ENCODE assay signal across 23 mouse cellular contexts in the genomic region with DNA sequence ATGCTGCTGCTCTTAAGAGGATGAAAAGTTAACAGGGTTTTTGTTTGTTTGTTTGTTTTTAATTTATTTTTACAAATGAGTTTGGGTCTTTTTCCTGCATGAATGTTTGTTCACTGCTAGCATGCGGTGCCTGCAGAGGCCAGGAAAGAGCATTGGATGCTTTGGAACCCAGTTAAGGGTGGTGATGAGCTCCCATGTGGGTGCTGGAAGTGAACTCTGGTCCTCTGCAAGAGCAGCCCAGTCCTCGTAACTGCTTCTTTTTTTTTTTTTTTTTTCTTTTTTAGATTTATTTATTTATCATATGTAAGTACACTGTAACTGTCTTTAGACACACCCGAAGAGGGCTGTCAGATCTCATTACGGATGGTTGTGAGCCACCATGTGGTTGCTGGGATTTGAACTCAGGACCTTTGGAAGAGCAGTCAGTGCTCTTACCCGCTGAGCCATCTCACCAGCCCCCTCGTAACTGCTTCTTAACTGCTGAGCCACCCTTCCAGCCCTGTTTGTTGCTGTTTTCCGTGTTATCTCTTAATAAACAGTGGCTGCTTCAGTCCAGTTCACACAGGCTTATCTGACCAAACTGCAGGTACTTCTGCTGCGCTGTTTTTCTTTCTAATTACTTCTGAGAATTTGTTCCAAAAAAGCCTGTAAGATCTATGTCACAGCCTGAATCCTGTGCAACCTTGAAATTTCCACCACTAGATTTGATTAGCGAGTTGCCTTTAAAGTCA. TPM values are rescaled to one million over a fixed set of nuclear protein-coding genes. Genes with fewer than 3 reads are reported as not detected.
DNase-seq lines count a peak whose midpoint lies in the region; ATAC-seq lines count a peak whose summit lies in the region.
"Had no signal": no experiment of that assay in that cellular context is flagged by ENCODE, and none has a peak within 500 bp of the region (broad histone marks: within the 10 kb centered on the region; RNA-seq: fewer than 3 reads in every experiment).

No protein-coding gene starts in this region.

- WGBS in heart, embryonic 12.5 days = 82% methylated on average over 9 of the region's 9 CpGs
- WGBS in liver, embryonic 11.5 days = 58% methylated on average over 9 of the region's 9 CpGs

- 0 out of 2 replicates have a peak, but pooled peaks have one; percentile 44 for ATAC-seq in heart, embryonic 12.5 days (ENCODE audit: insufficient number of reproducible peaks, low FRiP score)
- peak; percentile 91 for ATAC-seq in liver, embryonic 11.5 days (replicated peaks; ENCODE audit: low FRiP score)
- peak; percentile 82 for ATAC-seq in megakaryocyte progenitor cell, adult 5-6 weeks (replicated peaks; ENCODE audit: poor library complexity)
- no peak for ATAC-seq in activated CD4-positive, CD25-positive, alpha-beta regulatory T cell, adult 4 months
- ATAC-seq: CD4-positive, CD25-positive, alpha-beta regulatory T cell, adult 4 months; forebrain, postnatal 0 days had no signal

- no peaks in the 10 kb centered on the region for H3K9me3 ChIP-seq in heart, embryonic 12.5 days (replicated peaks)
- H3K9me3 ChIP-seq in liver, embryonic 11.5 days (ENCODE audit: control insufficient read depth, low read length) = no peaks in the 10 kb centered on the region
- H3K9me3 ChIP-seq: forebrain, embryonic 10.5 days; G1E; heart, embryonic 15.5 days; hindbrain, embryonic 15.5 days; megakaryocyte, embryonic 14.5 days had no signal

- no peaks in the 10 kb centered on the region for H3K36me3 ChIP-seq in heart, embryonic 12.5 days
- no peaks in the 10 kb centered on the region for H3K36me3 ChIP-seq in liver, embryonic 11.5 days (ENCODE audit: control insufficient read depth, insufficient read depth, low read length)
- H3K36me3 ChIP-seq: forebrain, embryonic 10.5 days; G1E; heart, embryonic 15.5 days; hindbrain, embryonic 15.5 days had no signal

- H3K4me1 ChIP-seq in heart, embryonic 12.5 days (replicated peaks) = peaks cover 42% of the 10 kb centered on the region
- H3K4me1 ChIP-seq in liver, embryonic 11.5 days (replicated peaks; ENCODE audit: control insufficient read depth, insufficient read depth, low read length) = peaks cover 11% of the 10 kb centered on the region

- no peak overlapping the region for H3K4me3 ChIP-seq in heart, embryonic 12.5 days
- no peak overlapping the region for H3K4me3 ChIP-seq in liver, embryonic 11.5 days (ENCODE audit: low read depth, low read length)
- H3K4me3 ChIP-seq: forebrain, embryonic 10.5 days; heart, embryonic 15.5 days; hindbrain, embryonic 15.5 days; megakaryocyte, embryonic 14.5 days had no signal

- DNase-seq in heart, adult 8-10 months (ENCODE audit: low spot score) = no peak
- DNase-seq in c-Kit-positive CD71-positive TER-119-negative erythroid progenitor cells, embryonic 14.5 days (ENCODE audit: low read depth) = peak; percentile 69
- no peak for DNase-seq in liver, embryonic 11.5 days (ENCODE audit: low spot score)
- no peak for DNase-seq in cerebellum, adult 9-10 months
- no peak for DNase-seq in frontal cortex, adult 2 months (ENCODE audit: extremely low spot score in 1 of 2, low spot score in 1 of 2)
- DNase-seq: adrenal gland, postnatal 36 days; cerebellum, postnatal 10 days; forebrain, postnatal 0 days; heart, postnatal 4 days; kidney, adult 18-20 months; kidney, postnatal 14 days; left cerebral cortex, postnatal 4 days; lung, postnatal 10 days; thymus, postnatal 14 days had no signal

- H3K27ac ChIP-seq in heart, embryonic 12.5 days (ENCODE audit: poor library complexity, severe bottlenecking) = no peak overlapping the region
- peak overlapping the region; percentile 73 for H3K27ac ChIP-seq in liver, embryonic 11.5 days (ENCODE audit: low read depth, low read length)
- H3K27ac ChIP-seq: forebrain, embryonic 10.5 days; hindbrain, embryonic 15.5 days had no signal

- no peak overlapping the region for H3K9ac ChIP-seq in heart, embryonic 12.5 days
- H3K9ac ChIP-seq in liver, embryonic 11.5 days (ENCODE audit: low read depth, low read length) = no peak overlapping the region
- H3K9ac ChIP-seq: forebrain, postnatal 0 days; heart, embryonic 15.5 days; hindbrain, embryonic 15.5 days had no signal

- H3K4me2 ChIP-seq in heart, embryonic 12.5 days = no peak overlapping the region
- H3K4me2 ChIP-seq in liver, embryonic 11.5 days = no peak overlapping the region
- H3K4me2 ChIP-seq: heart, embryonic 15.5 days; hindbrain, embryonic 15.5 days had no signal

- no peaks in the 10 kb centered on the region for H3K27me3 ChIP-seq in heart, embryonic 12.5 days (replicated peaks)
- no peaks in the 10 kb centered on the region for H3K27me3 ChIP-seq in liver, embryonic 11.5 days (replicated peaks; ENCODE audit: control insufficient read depth, insufficient read depth, low read length)
- H3K27me3 ChIP-seq: heart, embryonic 15.5 days; hindbrain, embryonic 15.5 days; megakaryocyte, embryonic 14.5 days had no signal

RNA-seq across cellular contexts. Expression of a gene that starts 17.3 kb away (rescaled TPM):
- polyA plus RNA-seq in heart, embryonic 12.5 days (2016; fragmentation: Nextera tagmentation; extraction: Ambion mirVana) = 2.9 and 3.5 TPM in 2 replicates
- total RNA-seq in heart, adult 8-10 months (2022) = 10 to 100 TPM; 17.5 to 24.0 (median 21.3) TPM
- 1.3 and 1.7 TPM in 2 replicates for polyA plus RNA-seq in liver, embryonic 11.5 days (2014; fragmentation: Nextera tagmentation; extraction: Ambion mirVana)
- 9.0 and 22.5 TPM in 2 replicates for total RNA-seq in megakaryocyte progenitor cell, adult 5-6 weeks (2015)
- total RNA-seq in megakaryocyte progenitor cell, adult 5-6 weeks (2017) = 2.8 and 4.2 TPM in 2 replicates
- 47.5 and 54.9 TPM in 2 replicates for polyA plus RNA-seq in frontal cortex, adult 2 months (2012; rRNA removed)
- polyA plus RNA-seq in activated CD4-positive, CD25-positive, alpha-beta regulatory T cell, adult 4 months (2017; shearing (Covaris generic)) = not detected
- polyA plus RNA-seq: CD4-positive, CD25-positive, alpha-beta regulatory T cell, adult 4 months had no signal

Comparison
In these comparisons a context has a peak if more than half of its experiments do, and no peak if none do; other contexts are left out.
1. RNA of a gene that starts 17.3 kb away (polyA plus RNA-seq): 47.5 to 54.9 TPM in frontal cortex, adult 2 months; 2.9 to 3.5 TPM in heart, embryonic 12.5 days, 1.3 to 1.7 TPM in liver, embryonic 11.5 days and not detected in activated CD4-positive, CD25-positive, alpha-beta regulatory T cell, adult 4 months; every median in the first group is over 10 times any median in the second.